Mouse (Mus musculus) frontal cortex, postnatal 25 days (tissue): Measurements from ENCODE around the gene Gfi1.

ENCODE experiments used
- DNase-seq, 2 experiments: peaks; one replicate each; pipeline ENCODE4 v3.0.0; 2022; ENCODE audit warnings: low spot score in 2 of 2

The Gfi1 gene

DNA sequence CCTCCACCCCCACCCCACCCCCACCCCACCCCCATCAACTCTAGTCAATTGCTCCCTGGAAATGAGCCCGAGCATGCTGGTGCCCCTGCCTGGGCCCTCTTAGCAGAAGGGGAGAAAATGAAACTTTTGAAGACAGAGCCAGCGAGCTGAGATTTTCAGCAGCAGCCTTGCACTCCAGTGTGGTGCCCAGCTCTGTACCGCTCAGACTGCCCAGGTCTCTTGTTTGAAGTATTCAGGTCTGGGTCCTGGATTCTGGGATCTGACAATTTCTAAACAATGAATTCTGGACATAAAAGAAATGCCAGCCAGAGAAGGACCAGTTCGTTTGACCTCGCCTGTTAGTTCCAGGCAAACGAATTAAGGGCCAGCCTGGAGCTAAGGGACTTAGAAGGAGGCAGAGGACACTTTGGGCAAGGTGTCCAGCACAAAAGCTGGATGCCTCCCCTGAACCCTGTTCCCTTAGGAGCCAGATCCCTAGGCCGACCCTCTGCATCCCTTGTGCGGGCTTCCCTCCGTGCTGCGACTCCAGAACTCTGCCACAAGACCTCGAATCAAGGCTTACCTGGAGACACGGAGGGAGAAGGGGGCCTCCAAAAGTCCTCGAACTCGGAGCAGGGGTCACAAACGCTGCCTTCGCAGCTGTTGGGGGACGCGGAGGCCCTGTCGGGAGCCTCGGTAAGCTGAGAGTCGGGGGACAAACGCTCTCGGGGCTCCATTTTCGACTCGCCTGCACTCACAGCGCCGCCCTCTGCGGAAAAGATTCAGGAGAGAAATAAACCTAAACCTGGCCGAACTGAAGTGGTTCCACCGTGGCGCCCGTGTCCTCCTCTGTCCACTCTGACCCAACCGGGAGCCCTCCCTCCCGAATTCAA lies 2.9 kb downstream of the Gfi1 start:
- DNase-seq = no peak

DNA sequence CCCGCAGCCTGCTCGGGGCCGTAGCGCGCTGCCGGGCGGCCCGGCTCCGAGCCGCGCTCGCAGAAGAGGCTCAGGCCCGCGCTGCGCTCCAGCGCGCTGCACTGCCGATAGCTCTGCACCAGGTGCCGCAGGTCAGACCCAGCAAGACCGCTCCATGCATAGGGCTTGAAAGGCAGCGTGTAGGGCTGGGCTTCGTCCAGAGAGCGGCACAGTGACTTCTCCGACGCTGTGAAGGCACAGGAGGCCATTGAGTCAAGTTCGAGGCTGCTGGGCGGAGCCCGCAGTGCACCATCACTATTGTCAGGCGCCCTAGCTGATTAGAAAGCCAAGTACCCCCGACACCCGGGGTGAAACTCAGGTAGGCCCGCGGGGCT lies 4.2 kb downstream of the Gfi1 start:
- DNase-seq = no peak

DNA sequence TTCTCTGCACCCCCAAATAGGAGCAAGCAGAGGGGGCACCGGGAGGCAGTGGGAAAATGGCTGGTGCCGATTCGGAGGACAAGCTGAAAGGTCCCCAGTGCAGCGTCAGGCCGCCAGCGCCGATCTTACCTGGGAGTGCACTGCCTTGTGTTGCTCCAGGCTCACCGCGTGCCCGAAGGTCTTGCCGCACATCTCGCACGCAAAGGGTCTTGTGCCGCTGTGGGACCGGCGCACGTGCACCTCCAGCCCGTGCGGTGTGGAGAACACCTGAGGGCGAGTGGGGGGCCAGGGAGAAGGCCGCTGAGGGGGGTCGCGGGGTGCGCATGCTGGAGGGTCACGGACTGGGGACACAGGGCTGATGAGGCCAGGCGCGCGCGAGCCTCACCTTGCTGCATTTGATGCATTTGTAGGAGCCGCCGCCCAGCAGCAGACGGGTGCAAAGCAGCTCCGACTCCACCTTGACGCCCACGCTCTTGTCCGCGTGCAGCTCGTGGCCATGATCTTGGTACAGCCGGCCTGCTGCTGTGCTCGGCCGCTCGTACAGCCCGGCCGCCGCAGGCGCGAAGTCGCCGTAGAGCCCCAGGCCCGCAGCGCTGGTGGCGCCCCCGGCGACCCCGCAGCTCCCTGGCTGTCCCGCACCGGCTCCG lies 4.7 kb downstream of the Gfi1 start:
- no peak for DNase-seq

DNA sequence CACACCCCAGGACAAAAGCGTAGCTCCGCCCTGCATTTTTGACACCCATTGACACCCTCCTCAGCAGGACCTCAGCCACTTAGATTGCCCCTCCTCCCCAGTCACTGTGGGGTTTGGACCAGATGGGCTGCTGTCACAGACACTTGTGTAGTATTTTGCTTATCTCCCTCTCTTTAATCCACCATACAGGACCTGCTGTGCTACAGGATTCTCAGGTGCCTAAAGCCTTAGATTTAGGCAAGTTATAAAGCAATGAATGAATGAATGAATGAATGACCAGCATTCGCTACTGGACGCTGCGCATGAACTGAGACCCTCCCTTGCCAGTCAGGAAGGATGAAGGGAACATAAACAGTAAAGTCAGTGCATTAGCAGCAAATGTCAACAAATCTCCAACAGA lies 5.3 kb downstream of the Gfi1 start:
- no peak for DNase-seq

DNA sequence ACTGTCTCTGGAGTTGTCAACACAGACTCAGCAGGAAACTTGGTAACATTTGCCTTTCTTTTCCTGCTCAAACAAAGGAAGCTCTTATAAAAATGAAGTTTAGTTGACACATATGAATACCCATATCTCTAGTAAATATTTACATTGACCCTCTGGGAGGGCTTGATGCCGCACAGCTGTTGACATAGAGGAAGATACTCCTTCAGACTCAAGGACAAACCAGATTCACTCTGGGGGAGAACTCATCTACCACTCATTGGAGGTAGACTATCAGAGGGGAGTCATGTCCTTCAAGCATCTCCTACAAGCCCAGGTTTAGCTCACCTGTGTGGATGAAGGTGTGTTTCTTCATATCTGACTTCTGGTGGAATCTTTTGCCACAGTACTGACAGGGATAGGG lies 6.0 kb downstream of the Gfi1 start:
- DNase-seq = no peak

DNA sequence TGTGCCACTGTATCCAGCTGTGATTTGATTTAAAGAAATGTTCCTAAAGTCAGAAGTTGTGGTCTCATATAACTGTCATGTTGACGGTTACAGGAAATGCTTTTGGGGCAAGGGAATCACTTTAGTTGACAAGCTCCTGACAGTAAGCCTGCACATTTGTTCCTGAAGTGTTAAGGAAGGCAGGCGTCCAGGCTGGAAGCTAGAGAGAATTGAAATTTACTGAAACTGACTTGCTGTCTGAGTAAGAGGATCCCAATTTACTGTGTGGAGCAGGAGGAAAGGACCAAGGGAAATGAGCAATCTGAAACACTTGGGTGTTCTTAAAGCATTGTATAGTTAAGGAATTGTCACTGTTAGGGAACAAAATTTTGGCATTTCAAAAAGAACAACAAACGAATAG lies 6.6 kb downstream of the Gfi1 start:
- DNase-seq = no peak

DNA sequence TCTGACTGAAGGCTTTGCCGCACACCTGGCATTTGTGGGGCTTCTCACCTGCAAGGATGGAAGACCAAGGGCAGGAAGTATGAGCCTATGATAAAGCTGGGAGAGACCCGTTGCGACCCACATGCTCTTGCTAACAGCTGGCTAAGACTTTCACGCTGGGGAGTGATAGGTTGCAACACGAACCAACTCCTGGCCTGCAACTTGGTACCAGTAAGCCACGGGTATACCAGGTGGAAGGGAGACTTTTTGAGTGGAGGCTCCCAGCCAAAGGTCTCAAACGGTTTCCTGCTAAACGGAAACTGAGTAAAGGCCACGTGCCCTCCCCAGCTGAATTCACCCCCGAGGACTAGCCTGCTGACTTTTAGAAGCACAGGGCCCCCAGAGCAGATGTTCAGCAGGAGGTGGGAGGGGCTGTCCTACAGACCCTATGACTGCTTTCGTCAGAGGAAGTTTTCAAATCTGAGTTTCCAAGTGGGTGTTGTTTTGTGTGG lies 7.9 kb downstream of the Gfi1 start:
- DNase-seq = no peak

DNA sequence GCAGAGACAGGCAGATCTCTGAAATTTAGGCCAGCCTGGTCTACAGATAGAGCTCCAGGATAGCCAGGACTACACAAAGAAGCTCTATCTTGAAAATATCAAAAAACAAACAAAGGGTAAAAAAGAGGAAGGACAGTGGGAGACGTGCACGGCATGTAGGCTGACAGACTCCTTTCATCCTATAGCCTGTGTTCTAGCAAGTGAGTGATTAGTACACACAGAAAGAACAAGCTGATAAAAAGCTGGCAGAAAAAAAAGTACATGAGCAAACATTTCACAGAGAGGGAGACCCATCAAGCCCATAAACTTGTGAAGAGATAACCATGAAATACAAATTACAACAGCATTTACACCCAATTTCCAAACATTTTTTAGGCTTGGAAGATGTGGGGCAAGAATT lies 14.1 kb downstream of the Gfi1 start:
- DNase-seq = no peak

DNA sequence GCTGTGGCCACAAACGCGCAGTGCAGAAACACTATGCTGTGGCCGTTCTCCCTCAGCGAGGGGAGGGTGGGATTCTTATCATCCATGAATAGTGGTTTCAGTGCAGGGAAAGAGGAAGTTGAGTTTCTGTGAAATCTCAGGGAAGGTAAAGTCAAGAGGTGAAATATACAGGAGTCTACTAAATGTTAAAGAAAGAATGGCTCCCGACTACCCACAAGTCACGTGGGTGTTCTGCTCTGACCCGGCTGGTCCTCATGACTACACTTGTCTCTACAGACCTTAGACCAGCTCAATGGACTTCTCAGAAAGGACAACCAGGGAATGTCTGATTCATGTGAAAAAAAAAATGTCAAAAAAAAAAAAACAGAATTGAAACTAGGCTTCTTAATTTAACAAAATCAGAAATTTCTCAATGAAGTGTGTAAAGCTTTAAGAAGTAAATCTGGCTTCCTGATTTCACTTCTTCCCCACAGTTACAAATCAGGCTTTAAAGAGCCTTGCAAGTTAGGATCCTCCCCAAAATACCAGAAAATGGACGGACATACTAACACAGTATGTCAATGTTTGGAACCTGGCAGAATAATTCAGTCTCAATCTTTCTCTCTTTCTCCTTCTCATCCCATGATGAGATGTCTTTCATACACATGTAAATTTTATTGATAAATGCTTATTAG lies 17.6 kb downstream of the Gfi1 start:
- DNase-seq = no peak

DNA sequence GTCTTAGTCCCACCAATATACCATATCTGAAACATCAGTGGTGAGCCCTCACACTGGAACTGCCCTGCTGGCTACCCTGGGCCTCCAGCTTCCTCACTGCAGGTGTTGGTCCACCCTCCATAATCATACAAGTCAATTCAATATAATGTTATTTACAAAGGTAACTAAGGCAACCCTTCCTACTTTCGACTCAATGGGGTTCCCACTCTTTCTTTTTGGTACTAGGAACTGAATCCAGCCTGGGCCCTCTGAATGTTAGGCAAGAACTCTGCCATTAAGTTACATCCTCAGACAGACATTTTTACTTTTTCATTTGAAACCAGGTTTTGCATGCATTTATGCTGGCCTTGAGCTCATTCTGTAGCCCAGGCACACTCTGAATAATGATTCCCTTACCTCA lies 19.6 kb downstream of the Gfi1 start:
- DNase-seq = no peak

DNA sequence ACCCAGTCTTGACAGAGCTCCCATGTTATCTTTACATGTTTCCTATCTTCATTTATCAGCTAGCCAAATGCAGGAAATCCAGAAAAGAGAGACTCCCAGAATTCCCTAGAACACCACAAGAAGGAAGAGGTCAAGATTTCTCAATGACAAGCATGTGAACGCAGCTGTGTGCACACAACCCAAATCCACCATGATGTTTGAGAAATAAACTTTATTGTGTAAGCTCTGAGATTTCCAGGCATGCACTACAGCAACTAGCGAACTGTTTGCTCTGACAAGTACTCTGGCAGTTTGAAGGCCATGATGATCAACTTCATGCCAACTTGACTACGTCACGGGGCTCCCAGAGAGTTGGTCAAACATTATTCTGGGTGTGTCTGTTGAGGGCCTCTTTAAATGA lies 20.1 kb downstream of the Gfi1 start:
- DNase-seq = no peak

DNA sequence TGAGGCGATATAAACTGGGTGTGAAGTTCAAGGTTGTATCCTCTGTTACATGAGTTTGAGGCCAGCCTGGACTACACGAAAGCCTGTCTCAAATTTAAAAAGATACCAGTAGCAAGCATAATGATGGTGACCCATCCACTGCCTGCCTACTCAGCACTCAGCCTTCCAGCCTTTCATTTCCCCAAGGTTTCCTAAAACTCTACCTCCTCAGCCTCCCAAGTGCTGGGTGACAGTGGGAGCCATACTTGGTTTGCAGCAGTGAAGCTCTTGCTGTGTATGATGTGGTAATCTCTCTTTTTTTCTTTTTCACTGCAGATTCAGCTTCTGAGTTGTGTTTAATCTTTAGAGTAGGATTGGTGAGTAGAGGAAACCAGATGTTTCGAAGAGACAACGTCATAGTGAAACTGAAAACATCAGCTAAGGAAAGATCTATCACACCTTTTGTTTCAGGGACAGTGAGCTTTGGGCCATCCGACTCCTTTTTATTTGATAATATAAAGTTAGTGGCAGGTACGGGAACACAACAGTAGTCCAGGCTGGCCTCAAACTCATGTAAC lies 22.6 kb downstream of the Gfi1 start:
- DNase-seq = no peak

DNA sequence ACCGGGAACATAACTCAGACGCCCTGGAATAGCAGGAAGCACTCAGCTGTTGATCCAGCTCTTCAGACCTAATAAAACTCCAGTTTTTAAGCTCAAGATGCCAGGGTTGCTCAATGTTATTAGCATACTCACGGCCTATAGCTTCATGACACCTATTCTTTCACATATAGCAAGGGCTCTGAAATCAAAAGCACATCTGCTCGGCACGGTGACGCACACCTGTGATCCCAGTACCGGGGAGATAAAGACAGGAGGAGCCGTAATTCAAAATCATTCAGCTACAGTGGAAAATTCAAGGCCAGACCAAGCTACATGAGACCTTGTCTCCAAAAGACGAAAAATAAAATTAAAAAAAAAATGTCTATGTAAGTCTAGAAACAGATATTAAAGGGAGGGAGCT lies 24.2 kb downstream of the Gfi1 start:
- DNase-seq = no peak

DNA sequence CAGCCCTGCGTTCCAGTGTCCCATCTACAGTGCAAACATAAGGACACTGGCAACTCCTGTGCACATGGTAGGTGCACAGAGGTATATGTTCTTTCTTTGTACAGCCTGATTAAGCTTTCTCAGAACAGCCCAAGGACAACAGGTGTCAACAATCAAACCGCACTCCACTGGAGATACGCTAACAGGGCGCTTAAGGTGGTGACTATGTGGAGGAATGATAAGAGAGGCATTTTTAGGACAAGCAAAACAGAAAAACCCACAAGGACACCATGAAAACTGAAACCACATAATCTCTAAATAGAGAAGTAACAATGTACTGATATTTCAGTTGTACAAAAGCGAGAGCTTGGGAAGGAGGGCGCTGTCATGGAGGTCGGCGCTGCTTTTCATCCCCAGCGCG lies 25.0 kb downstream of the Gfi1 start:
- no peak for DNase-seq

DNA sequence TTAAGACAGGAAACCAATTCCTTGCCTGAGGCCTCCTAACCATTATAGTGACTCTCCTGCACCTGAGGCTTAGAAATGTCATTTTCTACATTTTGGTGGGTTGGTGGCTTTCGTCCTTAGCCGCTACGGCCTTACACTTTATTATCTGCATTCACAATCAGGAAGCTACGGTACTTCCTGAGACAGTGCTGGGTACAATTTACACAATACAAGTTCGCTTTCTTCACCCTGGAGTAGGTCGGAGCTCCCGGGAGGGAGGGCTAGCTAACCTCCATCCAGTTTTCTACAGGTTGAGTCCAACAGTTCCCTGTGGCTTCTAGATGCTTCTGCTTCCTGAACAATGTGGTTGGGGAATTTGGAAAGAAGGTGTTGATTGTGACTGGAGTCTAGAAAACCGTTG lies 26.9 kb downstream of the Gfi1 start:
- DNase-seq = no peak

DNA sequence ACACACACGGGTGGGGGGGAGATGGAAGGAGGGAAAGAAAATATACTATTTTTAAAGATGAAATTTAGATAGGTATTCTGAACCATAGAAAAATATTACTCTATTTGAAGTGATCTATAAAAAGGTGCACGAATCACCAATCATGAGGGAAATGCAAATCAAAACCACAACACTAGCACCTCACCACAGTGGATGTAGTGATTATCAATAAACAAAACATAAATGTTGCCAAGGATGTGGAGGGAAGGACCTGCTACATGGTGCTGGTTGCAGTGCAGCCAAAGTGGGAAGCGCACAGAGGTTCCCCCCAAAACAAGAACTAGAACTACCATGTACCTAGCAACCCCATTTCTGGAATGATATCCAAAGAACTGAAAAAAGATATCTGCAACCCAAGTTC lies 30.8 kb downstream of the Gfi1 start:
- DNase-seq = no peak

DNA sequence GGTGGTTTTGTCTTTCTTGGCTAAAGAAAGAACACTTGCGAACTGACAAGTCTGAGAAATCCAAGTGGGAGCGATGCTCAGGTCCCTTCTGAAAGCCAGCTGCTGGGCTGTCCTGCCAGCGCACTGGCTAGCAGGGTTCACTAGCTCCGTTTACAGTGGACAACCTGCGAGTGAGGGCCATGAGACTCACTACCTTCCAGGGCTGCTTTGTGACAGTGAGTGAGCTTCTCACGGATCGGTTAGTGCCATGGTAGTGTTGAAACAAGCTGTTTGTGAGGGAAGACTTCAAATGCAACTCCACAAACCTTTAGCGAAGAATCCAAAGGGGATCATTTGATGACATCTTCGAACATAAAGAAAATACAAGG lies 37.4 kb downstream of the Gfi1 start:
- no peak for DNase-seq

DNA sequence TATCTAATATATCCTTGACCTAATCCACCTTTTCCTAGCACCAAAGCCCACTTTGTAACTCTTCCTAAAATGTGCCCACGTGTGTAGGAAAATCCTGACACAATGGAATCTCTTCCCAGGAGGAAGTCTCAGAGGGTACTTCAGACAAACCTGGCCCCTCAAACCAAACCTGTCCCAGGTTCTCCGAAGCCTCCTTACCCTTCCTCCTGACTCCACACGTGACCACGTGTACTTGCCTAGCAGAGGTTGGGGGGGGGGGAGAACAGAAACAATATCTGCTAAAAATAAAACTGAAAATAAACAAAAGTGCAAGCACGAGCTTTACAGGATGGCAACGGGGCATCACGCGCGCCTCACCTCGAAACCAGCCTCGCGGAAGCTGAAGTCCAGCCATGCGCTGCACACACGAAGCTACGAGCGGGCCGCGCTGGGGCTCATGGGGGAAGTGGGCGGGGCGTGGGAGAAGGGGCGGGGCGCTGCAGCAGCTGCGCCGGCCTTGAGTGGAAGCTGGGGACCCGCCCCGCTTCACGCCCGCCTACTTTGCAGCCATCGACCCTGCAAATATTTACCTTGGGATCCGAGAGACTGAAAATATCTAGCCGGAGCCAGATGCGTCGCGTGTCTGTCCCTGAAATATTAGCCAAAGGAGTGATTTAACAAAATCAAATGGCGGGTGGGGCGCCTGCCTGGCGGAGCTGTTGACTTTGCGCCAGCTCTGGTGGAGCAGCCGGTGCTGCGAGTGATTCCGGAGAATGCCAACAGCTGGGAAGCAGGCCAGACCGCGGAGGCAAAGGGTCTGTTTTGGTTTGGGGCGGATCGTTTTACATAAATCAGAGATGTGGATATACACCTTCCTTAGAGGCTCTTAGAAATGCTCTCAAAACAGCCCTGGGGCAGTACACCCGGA lies 38.0 kb downstream of the Gfi1 start:
- DNase-seq = peak; percentile 27 to 30

DNA sequence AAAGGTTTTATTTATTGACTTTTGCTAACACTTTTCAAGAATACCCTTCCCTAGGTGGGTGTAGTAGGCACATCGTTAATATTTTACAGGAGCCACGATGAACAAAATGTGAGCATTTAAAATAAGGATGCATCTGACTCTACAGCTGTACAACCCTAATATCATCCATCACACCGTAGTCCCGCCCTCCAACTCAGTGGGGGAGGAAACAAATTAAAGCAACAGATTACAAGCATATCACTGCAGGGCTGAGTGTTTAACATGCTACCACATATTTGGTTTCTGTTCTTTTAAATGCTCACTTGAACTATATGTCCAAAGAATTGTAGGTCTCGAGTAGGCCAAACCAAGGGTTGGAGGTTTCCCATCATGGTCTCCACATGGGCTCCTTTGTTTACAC lies 38.7 kb downstream of the Gfi1 start:
- no peak for DNase-seq

DNA sequence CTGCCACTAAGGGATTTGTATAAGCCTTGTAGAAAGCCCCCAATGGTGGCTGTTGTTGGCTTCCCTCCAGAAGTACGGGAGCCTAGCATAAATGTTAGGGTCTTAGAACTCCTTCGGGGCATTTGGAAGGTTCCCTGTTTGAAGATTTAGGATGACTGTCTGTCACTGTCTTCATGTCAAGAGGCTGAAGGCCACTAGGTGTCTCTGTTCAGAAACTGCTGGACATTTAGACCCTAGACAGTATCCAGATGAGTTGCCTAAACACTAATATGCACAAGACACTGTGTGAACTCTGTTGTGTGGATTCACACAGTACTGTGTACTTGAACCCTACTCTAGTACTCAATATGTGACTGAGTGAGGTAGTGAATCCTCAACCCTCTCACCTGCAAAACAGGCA lies 41.5 kb downstream of the Gfi1 start:
- no peak for DNase-seq

DNA sequence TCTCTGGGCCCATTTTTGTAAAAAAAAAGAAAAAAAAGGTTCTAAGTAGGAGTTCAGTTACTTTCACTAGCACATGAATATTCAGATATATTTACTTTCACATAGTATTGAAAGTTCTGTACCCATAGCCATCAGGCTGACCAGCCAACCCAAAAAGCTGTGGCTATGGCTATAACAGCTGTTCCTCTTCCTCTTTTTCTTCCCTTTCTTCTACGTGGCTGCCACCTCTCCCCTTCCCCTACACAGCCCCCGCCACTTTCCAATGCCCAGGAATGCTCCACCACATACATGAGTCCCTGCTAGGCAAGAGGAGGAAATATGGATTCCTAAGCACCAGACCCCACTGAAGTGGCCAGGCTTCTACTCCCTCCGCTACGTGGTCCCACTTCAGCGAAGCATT lies 44.5 kb downstream of the Gfi1 start:
- DNase-seq = no peak

DNA sequence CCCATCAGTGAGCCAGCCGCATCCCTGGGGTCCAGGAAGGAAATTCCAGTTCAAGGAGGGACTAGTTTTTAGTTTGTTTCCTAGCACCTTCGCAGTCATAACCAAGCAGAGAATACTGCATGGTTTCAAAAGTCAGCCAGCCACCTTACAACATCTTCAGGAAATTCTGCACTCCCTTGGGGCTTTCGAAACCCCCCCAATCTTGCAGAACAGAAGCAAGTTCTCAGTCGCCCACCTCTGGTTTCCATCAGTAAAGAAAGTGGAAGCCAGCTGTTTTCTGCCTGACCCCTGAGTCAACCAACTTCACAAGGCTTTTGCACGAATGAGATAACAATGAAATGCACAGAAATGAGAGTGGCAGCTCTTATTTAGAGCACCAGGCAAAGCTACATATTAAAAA lies 47.4 kb downstream of the Gfi1 start:
- DNase-seq = no peak
